Mouse (Mus musculus) retina, adult 2 months (tissue): ENCODE results near the gene Arf1.
A peak's percentile ranks its signal among the peaks of the same experiment; 100 is the strongest.

Source experiments
- DNase-seq: peaks from one replicate; pipeline ENCODE4 v3.0.0-alpha.2; 2012; ENCODE audit warnings: low read depth, low spot score

Arf1 gene

DNA sequence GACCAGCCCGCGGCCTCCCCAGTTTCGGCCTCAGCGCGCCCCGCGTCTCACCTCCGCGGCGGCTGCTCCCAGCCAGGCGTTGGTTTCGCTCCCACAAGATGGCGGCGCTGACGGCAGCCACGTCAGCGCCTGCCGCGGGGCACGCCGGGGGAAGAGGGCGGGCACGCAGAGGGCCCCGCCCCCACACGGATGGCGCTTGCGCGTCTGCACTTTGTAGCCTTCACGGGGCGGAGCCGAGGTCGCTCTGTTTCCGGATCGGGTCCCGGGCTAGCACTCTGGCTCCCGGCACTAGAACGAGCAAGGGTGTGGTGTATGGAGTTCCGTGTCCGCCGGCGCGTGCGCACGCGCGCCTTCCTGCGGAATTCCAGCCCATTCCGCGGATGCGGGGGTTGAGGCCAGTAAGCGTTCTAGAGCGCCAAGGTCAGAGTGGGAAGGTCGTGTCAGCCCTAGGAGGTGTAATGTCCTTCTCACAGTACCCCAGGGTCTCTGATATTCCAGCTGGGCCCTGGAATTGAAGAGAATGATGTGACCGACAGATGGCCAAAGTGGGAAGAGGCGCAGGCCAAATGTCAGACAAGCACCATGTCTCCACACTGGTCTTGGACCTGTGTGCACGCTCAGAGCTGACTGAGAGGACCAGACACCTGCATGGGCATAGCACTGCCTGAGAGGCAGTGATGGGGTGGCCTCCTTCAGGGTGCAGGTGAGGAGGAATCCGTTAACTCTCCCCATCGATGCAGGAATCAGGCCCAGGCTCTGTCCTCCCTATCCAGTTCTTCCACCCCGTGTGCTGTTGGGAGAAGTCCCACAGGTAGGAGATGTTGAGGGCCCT, at the start of gene Arf1:
Arf1 (minus strand) TSS at position 149 of the 832 bp plus-strand sequence.
- peak; percentile 81 for DNase-seq

DNA sequence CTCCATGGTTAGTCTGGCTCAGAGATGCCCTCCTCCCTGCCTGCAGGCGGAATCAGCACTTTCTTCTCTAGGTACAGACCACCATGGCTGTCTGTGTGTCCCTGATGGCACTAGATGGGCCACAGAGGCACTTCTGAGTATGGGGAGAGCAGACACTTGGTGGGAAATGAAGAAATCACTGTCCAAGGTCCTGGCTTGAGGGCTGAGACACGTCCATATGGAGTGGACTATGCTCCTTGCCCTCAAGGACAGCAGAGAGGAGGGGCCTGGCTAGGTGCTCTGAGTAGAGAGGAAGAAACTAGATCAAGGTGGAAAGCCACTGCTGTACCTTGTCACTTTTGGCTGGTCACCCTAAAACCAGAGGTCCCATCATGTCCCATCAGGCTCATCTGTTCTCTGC, 48.8 kb upstream of the Arf1 start:
- DNase-seq: no peak

DNA sequence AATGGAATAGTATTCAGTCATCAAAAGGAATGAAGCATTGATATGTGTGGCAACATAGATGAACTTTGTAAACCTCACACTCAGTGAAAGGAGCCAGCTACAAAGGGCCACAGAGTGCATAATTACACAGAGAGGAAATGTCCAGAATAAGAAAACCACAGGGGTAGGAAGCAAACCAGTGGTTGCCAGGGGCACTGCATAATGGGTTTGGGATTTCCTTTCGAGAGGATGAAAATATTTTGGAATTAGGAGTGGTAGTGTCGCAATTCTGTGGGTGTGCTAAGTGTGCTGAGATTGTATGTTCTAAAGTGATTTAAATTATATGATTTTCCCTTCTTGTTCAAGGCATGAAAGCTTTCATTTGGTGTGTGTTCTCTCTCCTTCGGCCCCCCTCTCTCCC, 46.1 kb upstream of the Arf1 start:
- no peak for DNase-seq

DNA sequence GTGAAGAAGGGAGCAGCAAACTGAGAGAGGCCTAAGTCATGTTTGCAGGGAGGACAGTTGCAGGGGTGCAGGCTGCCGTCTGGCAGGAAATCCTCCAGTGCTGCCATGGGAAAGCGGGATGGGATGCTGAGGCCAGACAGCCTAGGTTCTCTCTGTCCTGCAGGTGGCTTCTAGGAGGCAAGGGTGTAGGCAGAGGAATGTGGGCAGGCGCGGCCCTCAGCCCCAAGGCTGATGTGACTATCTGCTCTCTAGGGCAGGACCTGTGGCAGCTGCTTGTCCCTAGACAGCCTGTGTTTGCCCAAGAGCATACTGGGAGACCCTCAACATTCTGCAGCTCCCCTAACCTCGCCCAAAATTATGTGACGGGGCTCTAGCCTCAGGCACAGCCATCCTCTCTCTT, 38.7 kb upstream of the Arf1 start:
- no peak for DNase-seq

DNA sequence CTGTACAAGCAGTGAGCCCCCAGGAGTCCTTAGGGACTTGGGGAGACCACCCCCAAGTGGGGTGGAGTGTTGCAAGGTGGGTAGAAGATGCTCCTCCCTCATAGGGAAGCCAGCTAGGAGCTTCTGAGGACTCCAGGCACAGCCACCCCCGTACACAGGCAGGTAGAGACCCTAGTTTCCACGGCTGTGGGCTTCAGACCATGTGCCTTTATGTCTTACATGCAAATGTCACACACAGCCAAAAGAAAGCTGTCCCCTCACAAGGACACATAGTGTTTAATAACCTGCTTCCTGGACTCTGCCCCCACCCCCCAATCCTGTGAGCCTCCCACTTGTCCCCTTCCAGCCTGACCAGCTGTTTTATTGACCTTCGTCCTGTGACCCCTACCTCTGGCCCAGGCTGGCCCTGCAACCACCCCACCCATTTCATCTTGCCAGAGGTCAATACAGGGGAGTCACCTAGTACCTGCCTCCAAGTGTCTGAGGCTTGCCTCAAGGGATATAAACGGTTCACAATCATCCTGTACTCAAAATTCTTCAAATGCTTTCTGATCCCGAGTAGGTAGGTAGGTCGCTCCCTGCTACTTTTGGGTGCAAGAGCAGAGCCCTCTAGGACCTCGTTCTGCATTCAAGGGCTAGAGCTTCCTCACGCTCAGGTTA, 37.2 kb upstream of the Arf1 start:
- DNase-seq: no peak

DNA sequence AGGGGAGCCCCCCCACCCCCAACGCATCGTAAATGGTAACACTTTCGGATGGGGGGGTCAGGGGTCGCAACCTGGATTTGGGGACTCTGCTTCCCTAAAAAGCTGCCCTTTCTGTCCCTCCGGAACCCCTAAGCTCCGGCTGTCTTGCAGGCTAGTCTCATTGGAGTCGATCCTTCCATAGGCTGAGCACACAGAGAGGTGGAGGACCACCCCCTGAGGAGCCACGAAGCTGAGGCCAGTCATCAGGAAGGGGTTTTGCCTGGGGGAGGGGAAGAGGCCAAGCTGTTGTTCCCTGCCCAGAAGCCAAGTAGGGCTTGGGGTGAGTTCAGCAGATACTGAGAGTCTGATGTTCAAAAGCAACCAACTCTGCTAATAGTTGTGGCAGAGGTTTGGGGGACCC, 36.5 kb upstream of the Arf1 start:
- DNase-seq: no peak

DNA sequence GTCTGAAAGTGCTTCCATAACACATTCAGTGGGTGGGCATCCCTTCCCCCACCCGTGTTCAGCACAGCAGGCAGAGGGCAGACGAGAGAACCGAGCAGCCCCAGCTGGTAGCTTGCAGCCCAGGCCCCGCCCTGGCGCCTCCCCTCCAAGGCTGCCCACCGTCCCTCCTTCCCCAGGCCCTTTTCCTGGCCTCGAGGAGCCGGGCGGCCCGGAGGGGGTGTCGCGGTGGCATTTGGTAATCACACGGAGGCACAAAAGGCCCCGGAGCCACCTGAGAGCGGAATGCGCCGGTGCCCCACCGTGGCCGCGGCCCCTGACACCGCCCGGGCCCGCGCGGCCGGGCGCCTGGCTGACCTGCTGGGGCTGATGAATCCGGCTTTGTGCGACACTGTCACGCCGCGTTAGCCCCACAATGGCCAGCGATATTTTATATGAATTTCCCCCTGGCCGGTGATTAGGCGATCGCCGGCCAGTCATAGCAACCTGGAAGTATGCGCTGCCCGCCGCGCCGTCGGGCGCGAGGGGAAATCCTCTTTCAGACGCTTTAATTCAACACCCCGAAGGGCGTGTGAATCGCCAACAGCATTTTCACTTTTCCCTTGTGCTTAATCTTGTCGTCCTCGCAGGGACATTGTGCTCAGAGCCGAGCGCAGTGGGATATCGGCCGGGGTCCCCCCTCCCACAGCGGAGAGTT, 35.9 kb upstream of the Arf1 start:
- DNase-seq: peak; percentile 11

DNA sequence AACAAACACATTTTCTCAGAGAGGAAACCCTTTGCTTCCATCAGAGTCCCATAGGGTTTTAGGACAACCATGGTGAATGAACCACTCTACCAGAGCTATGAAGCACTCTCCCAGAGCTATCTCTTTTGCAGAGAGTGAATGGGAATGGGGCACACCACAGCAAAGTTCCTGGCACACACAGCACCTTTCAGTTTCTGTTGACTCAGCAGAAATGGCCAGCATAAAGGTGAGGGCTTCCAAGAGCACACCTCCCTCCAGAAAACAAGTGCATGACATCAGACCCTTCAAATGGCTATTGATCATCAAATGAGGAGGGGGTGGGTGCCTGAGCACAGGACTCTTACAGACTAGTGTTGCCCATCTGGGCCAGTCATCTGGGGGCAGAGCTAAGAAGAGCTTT, 34.2 kb upstream of the Arf1 start:
- no peak for DNase-seq

DNA sequence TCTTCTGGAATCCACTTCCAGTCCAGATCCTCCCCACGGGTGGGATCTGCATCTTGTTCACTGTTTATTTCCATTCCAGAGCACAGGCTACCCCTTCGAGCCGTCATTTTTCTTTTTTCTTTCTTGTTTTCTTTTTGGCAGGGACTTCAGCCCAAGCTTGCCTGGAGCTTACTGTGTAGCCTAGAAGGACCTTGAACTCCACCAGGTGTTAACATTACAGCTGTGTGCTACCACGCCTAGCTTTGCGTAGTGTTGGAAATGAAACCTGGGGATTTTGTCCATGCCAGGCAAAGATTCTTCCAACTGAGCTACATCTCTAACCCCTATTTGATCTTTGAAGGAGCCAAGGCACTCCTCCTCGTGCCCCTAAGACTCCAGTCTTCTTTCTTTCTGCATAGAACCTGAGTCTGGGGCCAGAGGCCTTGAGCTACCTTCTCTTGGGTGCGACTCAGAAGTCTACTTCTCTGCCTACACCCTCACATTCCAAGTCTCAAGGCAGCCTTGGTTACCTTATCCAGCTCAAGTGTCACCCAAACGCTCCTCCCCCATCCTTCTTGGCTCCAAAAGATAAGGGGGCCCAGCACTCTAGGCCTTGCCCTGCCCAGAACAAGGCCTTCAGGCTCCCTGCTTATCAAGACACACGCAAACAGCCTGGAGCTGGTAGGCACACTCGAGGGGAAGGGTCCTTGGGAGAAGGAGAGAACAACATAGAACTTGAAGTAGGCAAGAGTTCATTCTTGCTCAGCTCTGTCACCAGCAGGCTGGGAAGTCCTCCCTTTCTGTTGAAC, 32.8 kb upstream of the Arf1 start:
- DNase-seq: no peak

DNA sequence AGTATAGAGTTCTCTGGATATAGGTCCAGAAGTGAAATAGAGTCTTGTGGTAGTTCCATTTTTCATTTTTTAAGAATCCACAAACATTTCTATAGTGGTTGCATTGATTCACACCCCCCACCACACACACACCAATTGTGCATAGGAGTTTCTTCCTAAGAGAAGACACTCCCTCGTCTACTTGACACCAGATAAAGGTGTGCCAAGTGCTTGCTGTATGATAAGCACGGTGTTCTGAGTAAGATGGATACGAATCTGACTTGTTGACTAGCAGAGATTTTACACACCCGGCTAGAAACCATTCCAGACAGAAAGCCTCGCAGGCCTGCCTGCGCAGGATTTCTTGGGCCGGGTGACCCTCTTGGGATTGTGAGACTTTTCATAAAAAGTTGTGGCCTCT, 31.6 kb upstream of the Arf1 start:
- DNase-seq: no peak

DNA sequence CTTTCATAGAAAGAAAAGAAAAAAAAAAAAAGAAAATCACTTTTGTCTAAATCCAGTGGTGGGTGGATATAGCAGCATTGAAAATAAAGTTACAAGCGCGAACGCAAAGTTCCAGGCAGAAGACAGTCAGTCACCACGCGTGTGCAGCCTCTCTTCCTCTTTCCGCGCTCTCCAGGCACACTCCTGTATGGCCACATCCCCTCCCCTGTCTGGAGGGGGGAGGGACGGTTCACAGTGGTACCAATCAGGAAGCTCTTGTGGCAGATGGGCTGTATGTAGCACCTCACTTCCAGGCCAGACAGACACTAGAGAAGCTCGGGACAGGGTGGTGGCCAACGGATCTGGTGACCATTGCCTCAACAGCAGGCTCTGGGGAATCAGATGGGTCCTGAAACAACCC, 20.0 kb upstream of the Arf1 start:
- no peak for DNase-seq

DNA sequence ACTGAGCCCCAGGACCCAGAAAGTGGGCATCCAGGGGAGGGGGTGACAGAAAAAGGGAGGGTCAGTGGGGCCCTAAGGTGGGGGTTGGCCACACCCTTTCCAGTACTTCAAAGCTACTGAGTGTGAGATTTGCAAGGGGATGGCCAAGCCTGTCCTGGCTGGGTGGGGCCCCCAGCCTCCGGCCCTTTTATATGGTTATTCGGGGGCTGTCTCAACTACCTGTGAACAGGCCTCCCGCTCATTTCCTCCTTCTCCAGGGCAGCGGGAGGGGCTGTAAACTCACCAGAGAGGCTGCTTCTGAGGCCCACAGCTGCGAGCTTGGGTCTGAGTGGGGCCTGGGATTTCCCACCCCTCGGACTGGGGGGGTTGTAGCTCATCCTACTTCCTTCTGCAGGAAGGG, 15.8 kb upstream of the Arf1 start:
- DNase-seq: no peak

DNA sequence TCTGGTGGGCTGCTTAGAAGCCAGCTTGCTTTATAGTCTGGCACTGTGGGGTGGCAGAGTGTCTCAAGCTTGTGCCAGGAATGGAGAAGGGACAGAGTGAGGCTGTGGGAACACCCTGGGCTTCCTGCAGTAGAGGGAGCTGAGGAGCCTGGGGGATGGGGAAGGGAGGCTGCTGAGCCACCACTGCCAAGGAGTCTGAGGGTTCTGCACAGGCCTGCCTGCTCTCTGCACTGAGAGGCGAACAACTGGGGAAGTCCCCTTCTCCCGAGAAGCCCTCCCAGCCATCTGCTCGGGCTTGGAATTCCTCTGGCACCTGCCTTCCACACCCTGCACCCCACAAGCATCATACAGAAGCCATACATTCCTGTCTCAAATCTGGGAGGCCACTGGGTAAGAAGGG, 13.8 kb upstream of the Arf1 start:
- no peak for DNase-seq

DNA sequence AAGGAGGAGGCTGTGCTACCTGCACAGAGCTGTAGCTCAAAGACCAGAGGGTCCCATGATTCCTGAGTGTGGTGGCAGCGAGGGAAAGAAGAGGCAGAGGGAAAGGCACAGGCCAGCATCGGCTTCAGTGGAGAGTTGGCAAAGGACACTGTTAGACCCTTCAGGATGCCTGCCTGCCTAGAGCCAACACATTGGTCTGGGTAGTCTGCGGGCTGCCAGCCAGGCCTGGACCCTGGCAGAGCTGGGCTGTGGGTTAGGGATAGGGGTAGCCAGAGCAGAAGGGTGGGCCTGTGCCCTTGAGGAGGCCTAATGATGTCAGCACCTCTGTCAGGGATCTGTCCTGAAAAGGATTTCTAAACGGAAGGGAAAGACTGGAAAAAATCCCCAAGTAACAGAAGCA, 11.7 kb upstream of the Arf1 start:
- no peak for DNase-seq

DNA sequence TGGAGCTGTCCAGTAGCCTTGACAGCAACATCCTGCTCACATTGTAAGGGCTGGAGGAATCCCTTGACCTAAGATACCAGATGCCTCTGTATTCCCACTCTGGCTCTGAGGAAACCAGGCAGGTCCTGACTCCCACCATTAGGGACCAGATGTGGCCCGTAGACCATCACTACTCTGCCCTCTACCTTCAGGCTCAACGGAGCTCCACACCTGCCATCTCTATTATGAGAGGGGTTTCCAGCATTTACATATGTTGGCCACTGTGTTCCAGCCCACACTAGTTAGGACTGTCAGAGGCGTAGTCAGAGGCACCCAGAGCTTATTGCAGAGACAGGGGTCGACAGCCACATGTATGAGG, 11.3 kb upstream of the Arf1 start:
- DNase-seq: no peak

DNA sequence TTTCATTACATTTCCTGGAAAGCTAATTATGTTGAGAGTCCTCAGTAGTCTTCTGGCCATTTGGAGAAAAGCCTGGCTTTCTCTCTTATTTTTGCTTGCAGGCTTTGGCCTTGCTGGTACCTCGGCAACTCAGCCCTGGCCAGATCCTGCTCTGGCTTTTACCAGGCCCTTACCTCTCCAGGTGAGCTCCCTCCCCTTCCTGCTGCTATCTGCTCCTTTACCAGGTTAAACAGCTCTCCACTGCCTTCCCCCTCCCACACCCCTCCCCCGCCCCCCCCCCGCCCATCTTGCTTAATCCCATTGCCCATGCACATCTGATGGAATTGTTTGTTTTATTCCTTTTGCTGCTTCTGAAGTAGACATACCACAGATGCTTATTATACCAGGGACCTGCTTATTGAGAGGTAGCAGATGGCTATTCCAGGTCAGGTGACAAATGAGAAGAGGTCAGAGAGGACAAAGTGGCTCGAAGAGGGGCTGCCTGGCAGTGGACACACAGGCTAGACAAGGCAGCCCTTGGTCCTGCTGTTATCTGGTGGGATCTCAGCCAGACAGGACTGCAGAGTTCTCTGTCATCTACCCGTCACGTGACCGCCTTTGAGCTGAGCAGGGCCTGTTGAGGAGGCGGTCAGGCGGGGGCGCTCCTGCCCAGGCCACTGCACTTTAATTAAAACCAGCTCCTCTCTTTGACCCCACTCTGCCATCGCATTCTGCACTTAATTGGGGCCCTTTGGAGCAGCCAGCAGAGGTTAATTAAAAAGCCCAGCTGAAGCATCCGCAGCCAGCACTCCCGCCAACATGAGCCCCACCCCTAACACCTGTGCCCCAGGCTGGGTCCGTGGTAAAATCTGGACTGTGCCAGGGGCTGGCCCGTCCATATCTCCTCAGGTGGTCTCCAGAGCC, 10.7 kb upstream of the Arf1 start:
- DNase-seq: no peak

DNA sequence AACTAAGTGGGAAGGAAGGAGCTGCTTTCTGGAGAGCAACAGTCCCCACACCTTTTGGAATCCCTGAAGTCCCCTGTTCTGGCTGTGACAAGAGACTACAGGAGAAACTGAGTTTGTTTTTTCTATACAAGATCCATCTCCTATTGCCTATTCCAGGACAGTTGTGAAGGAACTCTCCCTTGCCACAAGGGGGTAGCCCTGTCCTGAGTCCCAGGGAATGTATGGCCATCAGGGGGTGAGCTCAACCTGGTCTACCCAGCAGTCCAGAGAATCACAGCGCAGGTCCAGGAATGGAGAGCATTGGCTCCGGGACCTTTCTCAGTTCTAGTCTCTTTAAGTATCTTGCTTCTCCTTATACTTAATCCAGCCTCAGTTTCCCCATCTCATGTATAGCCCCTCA, 4.7 kb upstream of the Arf1 start:
- DNase-seq: no peak

DNA sequence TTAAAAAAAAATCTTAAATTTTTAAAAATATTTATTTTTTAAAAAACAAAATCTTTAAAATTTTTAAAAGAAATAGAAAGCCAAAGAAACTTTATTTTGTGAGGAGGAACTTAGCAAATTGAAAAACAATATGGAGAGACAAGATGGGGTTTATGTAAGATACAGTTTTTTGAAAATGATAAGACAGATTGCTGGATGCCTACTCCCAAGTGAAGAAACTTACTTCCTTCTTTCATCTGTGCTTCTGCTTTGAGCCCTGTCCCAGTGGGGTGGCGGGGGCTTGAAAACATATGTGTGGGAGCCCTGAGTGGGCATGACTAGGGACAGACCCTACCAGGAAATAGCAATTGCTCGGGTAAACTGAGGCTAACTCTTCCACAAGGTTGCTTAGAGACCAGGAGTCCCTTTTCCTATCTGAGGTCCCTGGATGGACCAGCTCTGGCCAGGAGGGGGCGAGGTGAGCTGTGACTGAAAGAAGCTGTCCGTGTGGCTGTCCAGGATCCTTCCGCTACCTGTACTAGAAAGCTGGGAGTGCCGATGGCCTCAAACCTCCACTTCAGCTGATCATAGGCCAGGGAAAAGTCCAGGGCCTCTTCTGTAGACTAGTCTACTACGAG, 2.2 kb upstream of the Arf1 start:
- no peak for DNase-seq

DNA sequence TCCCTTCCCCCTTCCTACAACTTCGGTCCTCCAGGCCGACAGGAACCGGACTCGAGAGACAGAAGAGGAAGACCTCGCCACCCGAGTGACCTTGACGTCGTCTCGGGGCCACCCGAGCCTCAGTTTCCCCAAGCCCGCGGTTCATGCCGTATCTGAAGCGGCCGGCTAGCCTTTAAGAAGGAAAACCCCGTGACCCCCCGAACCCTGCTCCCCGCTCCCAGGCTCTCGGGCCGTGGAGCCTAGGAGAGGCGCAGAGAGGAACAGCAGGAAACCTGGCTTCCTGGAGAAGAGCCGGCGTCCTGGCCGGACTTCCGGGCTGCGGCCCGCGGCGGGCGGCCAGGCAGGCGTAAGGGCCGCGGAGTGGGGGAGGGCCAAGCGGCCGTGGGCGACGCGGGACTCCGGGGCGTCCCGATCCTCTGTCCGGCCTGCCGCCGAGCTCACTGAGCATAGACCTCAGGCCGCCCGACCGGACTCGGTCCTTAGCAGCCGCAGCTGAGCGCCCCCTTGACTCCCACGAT, 407 bp downstream of the Arf1 start:
- no peak for DNase-seq
